Mouse (Mus musculus): ENCODE data around the gene Slc12a8.

The Slc12a8 gene

DNA sequence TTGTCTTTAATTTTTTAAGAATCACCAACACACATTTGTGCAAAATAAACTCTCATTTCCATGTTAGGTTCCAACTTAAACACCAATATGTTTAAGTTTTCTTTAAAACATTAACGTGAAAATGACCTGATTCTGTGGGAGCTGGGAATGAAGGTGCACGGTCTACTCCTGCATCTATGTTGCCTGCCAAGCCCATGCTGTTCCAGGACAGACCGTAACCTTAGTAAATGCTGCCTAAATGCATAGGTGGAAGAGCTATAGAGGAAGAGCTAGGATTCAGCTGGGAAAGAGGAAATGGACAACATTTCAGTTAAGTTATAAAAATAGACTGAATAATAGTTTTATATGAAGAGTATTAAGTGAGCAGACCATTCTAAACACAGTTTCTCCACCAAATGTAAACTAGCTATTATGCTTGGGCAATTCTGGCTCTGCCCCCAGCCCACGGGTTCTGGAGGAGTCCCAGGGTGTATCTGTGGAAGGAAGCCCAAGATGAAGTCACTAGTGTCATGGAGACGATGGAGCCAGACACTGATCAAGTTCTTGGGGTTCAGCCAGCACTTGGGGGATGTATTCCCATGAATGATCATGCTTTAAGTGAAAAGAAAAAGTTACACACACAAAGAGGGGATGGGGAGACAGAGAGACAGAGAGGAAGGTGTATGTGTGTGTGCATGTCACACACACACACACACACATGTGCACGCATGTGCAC, 95.1 kb downstream of the Slc12a8 start:
- DNase-seq (ENCODE audit: low spot score), result no peak

- no peak for DNase-seq (ENCODE audit: low spot score)
These were observed 98.9 kb downstream of the Slc12a8 start for GRCm38 (mm10) chr16:33615986-33616385.

DNA sequence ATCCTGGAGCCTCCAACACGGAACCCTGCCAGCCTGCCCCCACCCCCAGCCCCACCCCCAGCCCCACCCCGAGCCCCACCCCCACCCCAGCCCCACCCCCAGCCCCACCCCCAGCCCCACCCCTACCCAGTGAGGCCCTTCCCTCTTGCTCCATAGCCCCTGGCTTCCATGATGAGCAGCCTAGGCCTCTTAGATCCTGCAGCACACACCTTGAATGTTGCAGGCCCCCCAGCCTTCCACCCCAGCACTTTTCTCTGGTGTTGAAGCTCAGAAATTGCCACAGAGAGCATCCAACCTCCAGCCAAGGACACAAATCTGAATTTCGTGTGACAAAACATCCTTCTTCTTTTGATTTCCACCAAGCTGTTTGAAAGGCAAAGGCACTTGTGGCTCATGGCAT, 104.7 kb downstream of the Slc12a8 start:
- DNase-seq (ENCODE audit: low spot score), result no peak

GRCm38 (mm10) chr16:33624586-33624985, 107.5 kb downstream of the Slc12a8 start:
- DNase-seq (ENCODE audit: low spot score), result no peak

DNA sequence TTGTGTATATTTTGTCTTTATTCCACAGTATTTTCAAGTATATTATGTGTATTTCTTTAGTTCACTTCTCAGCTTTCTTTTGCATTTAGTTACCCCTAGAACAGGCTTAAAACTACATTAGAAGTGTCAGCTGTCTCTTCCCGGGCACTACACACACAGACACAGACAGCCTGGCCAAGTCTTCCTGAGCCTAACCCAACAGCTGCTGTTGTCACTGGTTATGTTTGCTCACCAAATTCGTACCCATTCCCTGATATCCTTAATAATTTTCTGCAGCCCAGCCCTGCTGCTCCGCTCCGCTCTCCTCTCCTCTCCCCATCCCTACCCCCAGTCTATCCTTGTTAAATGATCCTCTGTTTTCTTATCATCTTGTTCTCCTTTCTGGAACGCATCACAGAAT, 112.4 kb downstream of the Slc12a8 start:
- no peak for DNase-seq (ENCODE audit: low spot score)

- no peak for DNase-seq (ENCODE audit: low spot score)
These were observed 118.9 kb downstream of the Slc12a8 start for GRCm38 (mm10) chr16:33635836-33636595.

- DNase-seq (ENCODE audit: low spot score), result no peak
These were observed 124.7 kb downstream of the Slc12a8 start for GRCm38 (mm10) chr16:33641779-33642178.

DNA sequence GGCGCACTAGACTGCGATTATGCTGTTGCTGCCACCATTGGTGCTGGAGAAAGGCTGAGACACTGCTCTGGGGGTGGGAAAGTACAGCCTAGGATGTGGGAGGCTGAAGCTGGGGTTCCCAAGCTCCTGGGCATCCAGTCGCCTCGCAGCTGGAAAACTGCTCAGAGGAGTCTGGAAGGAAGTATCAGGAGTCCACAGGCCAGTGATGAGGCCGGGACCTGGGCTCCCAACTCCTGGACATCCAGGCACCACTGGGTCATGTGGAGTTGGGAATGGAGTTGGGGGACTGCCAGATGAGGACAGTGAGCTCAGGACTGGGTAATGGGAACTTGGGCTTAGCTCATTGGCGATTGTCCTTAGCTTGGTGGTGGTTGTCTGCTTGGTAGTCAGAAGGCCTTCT, 136.0 kb downstream of the Slc12a8 start:
- DNase-seq (ENCODE audit: low spot score), result no peak

GRCm38 (mm10) chr16:33655443-33655842, 138.3 kb downstream of the Slc12a8 start:
- DNase-seq (ENCODE audit: low spot score), result no peak

GRCm38 (mm10) chr16:33657191-33657590, 140.1 kb downstream of the Slc12a8 start:
- no peak for DNase-seq (ENCODE audit: low spot score)

DNA sequence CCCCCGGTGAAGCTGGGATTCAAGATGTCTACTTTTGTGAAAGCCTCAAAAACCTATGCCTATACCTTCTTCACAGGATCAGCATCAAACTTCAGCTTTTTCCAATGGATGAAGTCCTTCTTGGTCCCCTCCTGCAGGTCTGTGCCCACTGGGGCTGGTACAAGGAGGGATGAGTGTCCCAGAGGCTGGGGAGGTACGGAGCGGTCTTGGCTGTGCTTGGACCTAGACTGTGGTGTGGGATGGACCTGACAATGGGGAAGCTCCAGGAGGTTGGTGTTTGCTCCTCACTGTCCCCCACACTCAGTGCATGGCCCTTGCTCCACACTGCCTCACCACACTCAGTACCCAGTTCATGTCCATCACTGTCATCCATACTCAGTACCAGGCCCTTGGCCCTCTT, 141.0 kb downstream of the Slc12a8 start:
- no peak for DNase-seq (ENCODE audit: low spot score)

GRCm38 (mm10) chr16:33659521-33659920, 142.4 kb downstream of the Slc12a8 start:
- no peak for DNase-seq (ENCODE audit: low spot score)

GRCm38 (mm10) chr16:33660125-33660524, 143.0 kb downstream of the Slc12a8 start:
- peak; percentile 72 for DNase-seq (ENCODE audit: low spot score)

DNA sequence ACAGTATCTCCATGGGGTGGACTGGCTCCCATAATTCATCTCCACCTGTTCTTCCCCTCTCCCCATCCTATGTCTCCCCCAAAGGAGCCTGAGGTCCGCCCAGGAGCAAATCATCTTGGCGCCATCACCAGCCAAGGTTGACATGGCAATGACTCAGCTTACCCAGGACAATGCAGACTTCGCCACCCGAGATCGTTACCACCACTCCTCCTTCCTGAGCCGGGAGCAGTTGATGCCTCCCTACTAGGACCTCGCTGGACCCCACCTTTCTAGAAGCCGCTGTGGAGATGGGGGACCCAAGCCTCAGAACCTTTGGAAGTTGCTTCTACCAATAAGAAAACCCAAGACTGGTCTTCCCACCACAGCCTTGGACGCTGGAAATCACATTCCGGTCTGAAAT, 145.7 kb downstream of the Slc12a8 start:
- DNase-seq (ENCODE audit: low spot score), result no peak

- DNase-seq (ENCODE audit: low spot score), result peak; percentile 54
These were observed 149.1 kb downstream of the Slc12a8 start for GRCm38 (mm10) chr16:33666226-33666625.

GRCm38 (mm10) chr16:33666985-33667538, 149.9 kb downstream of the Slc12a8 start:
- no peak for DNase-seq (ENCODE audit: low spot score)

GRCm38 (mm10) chr16:33668448-33668847, 151.3 kb downstream of the Slc12a8 start:
- DNase-seq (ENCODE audit: low spot score), result no peak

DNA sequence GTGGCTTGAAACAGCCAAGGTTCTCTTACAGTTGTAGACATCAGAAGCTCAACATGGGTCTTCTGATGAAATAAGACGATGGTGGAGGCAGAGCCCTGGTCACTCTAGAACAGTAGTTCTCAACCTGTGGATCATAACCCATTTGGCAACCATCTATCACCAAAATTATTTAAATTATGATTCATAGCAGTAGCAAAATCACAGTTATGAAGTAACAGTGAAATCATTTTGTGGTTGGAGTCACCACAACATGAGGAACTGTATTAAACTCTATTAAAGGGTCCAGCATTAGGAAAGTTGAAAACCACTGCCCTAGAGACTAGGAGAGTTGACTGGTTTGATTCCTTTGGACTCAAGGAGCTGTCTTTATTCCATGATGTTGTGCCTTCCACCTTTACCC, 151.9 kb downstream of the Slc12a8 start:
- DNase-seq (ENCODE audit: low spot score), result no peak

- no peak for DNase-seq (ENCODE audit: low spot score)
These were observed 153.2 kb downstream of the Slc12a8 start for GRCm38 (mm10) chr16:33670340-33670739.

- no peak for DNase-seq (ENCODE audit: low spot score)
These were observed 153.8 kb downstream of the Slc12a8 start for GRCm38 (mm10) chr16:33670933-33671332.

- DNase-seq (ENCODE audit: low spot score), result no peak
These were observed 155.1 kb downstream of the Slc12a8 start for GRCm38 (mm10) chr16:33672188-33672587.

GRCm38 (mm10) chr16:33672643-33673042, 155.5 kb downstream of the Slc12a8 start:
- no peak for DNase-seq (ENCODE audit: low spot score)

- DNase-seq (ENCODE audit: low spot score), result no peak
These were observed 156.5 kb downstream of the Slc12a8 start for GRCm38 (mm10) chr16:33673530-33674109.

Measured in ovary, adult 18-20 months (tissue).